Mouse (Mus musculus) embryonic fibroblast, embryonic 13.5 days (primary cell): ENCODE results near the gene Gldn. TPM values are rescaled to one million over a fixed set of nuclear protein-coding genes. Genes with fewer than 3 reads are reported as not detected.

ENCODE experiments used
- H3K27ac ChIP-seq: 2 replicates; pipeline ENCODE4 v1.5.1; 2012; ENCODE audit warnings: low read length, control low read depth, inconsistent platforms; ENCODE audit not compliant: insufficient read depth
- H3K4me1 ChIP-seq: 2 replicates; pipeline ENCODE4 v1.6.1; 2011; ENCODE audit warnings: low read length; ENCODE audit not compliant: control insufficient read depth, insufficient read depth
- H3K4me3 ChIP-seq: 2 replicates; pipeline ENCODE4 v1.5.1; 2011; ENCODE audit warnings: mild to moderate bottlenecking, control low read depth, low read length; ENCODE audit not compliant: insufficient read depth
- CTCF ChIP-seq: IDR thresholded peaks from 2 replicates; pipeline ENCODE4 v1.5.1; 2011; ENCODE audit warnings: mild to moderate bottlenecking, control low read depth, low read length, moderate library complexity, borderline replicate concordance; ENCODE audit not compliant: insufficient read depth
- POLR2A ChIP-seq: IDR thresholded peaks from 2 replicates; pipeline ENCODE4 v1.6.1; 2011; ENCODE audit warnings: low read depth, mild to moderate bottlenecking, control low read depth, low read length, moderate library complexity
- polyA plus RNA-seq: library from polyadenylated mRNA; stranded (reverse); fragments of >200 nt; gene quantifications from 2 replicates; pipeline ENCODE4 v1.2.4, GENCODE M21; 2011; ENCODE audit warnings: low read depth; ENCODE audit not compliant: missing spikeins, insufficient read length

Gldn gene
- polyA plus RNA-seq = 6.7 and 7.6 TPM in 2 replicates

GRCm38 (mm10) chr9:54286331-54286987 lies at the start of gene Gldn:
Gldn (plus strand) TSS chr9:54286486.
- H3K4me3 ChIP-seq = no peak within 1 kb of the TSS
- H3K27ac ChIP-seq = no peak within 1 kb of the TSS
- H3K4me1 ChIP-seq = no peaks in the 10 kb centered on the region
- TF ChIP-seq CTCF (no peak), POLR2A (no peak)

GRCm38 (mm10) chr9:54244869-54245665 lies 41.2 kb upstream of the Gldn start:
- Histone ChIP-seq H3K27ac (no peak overlapping the region), H3K4me3 (no peak overlapping the region), H3K4me1 (no peaks in the 10 kb centered on the region)
- TF ChIP-seq POLR2A = no peak
- no peak for TF ChIP-seq CTCF

DNA sequence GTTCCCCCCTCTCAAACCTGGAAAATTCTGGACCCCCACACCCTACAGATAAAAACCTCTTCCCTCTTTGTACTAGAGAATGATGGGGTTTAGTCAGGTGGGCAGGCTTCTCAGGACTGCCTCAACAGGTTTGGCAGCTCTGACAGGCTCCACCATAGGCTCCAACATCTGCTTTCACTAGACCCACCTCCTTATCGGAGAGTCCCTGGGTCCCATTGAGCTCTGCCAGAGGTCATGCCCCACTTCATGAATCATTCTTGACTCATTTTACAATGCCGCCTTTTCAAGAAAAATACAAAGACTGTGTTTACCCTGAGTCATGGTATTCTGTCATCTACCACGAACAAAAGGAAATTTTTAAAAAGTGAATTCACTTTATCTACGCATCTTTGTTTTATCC lies 21.5 kb upstream of the Gldn start:
- TF ChIP-seq CTCF (no peak), POLR2A (no peak)
- Histone ChIP-seq H3K4me1 (no peaks in the 10 kb centered on the region; the same call in 1 of the 2 replicates), H3K27ac (no peak overlapping the region)

GRCm38 (mm10) chr9:54268010-54268409 lies 18.3 kb upstream of the Gldn start, which contains the start of gene Cyp19a1:
Cyp19a1 (minus strand) TSS chr9:54268110.
- TF ChIP-seq POLR2A = no peak
- no peak for TF ChIP-seq CTCF
- no peak within 1 kb of the TSS for H3K27ac ChIP-seq

More for the DNA sequence above, 21.5 kb upstream of the Gldn start:
- no peak overlapping the region for H3K4me3 ChIP-seq

GRCm38 (mm10) chr9:54269987-54270386 lies 16.3 kb upstream of the Gldn start:
- H3K4me3 ChIP-seq = no peak overlapping the region
- TF ChIP-seq POLR2A (no peak), CTCF (no peak)

More at GRCm38 (mm10) chr9:54268010-54268409, 18.3 kb upstream of the Gldn start, which contains the start of gene Cyp19a1:
- H3K4me1 ChIP-seq = no peaks in the 10 kb centered on the region; the same call in 1 of the 2 replicates
- H3K4me3 ChIP-seq = no peak within 1 kb of the TSS

GRCm38 (mm10) chr9:54270889-54271288 lies 15.4 kb upstream of the Gldn start:
- TF ChIP-seq POLR2A = no peak
- no peak for TF ChIP-seq CTCF
- Histone ChIP-seq H3K4me3 (no peak overlapping the region), H3K27ac (no peak overlapping the region), H3K4me1 (no peaks in the 10 kb centered on the region)

More at GRCm38 (mm10) chr9:54269987-54270386, 16.3 kb upstream of the Gldn start:
- H3K27ac ChIP-seq = no peak overlapping the region
- no peaks in the 10 kb centered on the region for H3K4me1 ChIP-seq

- Histone ChIP-seq H3K4me3 (no peak overlapping the region), H3K4me1 (no peaks in the 10 kb centered on the region), H3K27ac (no peak overlapping the region)
- no peak for TF ChIP-seq POLR2A
- no peak for TF ChIP-seq CTCF
These were observed 11.0 kb upstream of the Gldn start for GRCm38 (mm10) chr9:54275283-54275682.

- TF ChIP-seq CTCF (no peak), POLR2A (no peak)
- H3K27ac ChIP-seq = no peak overlapping the region
- H3K4me3 ChIP-seq = no peak overlapping the region
- no peaks in the 10 kb centered on the region for H3K4me1 ChIP-seq
These were observed 7.2 kb upstream of the Gldn start for GRCm38 (mm10) chr9:54279046-54279589.

GRCm38 (mm10) chr9:54287804-54288203 lies 1.5 kb downstream of the Gldn start:
- TF ChIP-seq POLR2A (no peak), CTCF (no peak)
- Histone ChIP-seq H3K4me3 (no peak overlapping the region), H3K27ac (no peak overlapping the region), H3K4me1 (no peaks in the 10 kb centered on the region)

GRCm38 (mm10) chr9:54299389-54299788 lies 13.1 kb downstream of the Gldn start:
- no peak for TF ChIP-seq CTCF
- no peak for TF ChIP-seq POLR2A
- no peak overlapping the region for H3K27ac ChIP-seq
- H3K4me3 ChIP-seq = no peak overlapping the region
- no peaks in the 10 kb centered on the region for H3K4me1 ChIP-seq
